Mouse (Mus musculus): ENCODE measurements at regions not wholly inside any gene's neighbourhood (a gene's known extent, or its start where the extent isn't known, plus 50 kb on each side); places are given as distances from the start of the nearest gene placed in this dataset.
A peak's percentile ranks its signal among the peaks of the same experiment; 100 is the strongest.

- TF ChIP-seq CTCF (IDR thresholded peaks at IDR 0.05; ENCODE audit: extremely low read depth, insufficient read length, insufficient replicate concordance, low read depth, low read length) (peak; percentile 35; the same call in 1 of the 2 replicates), POLR2A (IDR thresholded peaks at IDR 0.05; ENCODE audit: low read depth, low read length) (no peak)
Measured at GRCm38 (mm10) chr4:61998366-61998765, 55.6 kb downstream of the Mup20 start.
